Mouse (Mus musculus) stomach, postnatal 0 days (tissue): ENCODE measurements around the gene Etfbkmt.

Source experiments
- CTCF ChIP-seq: IDR thresholded peaks from 2 replicates; pipeline ENCODE4 v1.5.1; 2016; ENCODE audit warnings: antibody characterized with exemption, low read depth, mild to moderate bottlenecking, moderate library complexity
- EP300 ChIP-seq: optimal IDR thresholded peaks from 2 replicates; pipeline ENCODE3; 2016; ENCODE audit warnings: antibody characterized with exemption

DNA sequence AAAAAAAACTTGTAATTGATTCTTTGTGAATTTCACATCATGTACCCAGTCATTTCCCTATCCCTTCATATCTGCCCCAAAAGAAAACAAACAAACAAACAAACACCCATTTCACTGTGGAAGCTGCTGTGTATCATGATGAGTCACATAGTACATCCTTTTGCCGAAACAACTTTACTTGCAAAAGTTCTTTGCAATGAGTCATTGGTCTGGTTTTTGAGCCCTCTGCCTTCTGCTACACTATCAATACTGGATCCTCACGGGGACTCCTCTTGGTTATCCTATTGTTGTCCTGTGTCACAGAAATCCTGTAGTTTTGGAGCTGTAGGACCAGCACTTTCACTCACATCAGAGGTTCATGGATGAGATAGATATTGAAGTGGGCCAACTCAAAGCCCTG lies 30.7 kb upstream of the Etfbkmt start:
- TF ChIP-seq CTCF (no peak), EP300 (no peak)
